Mouse (Mus musculus) C2C12 (cell line): ENCODE results near the gene Rftn2.

Source experiments
- CEBPB ChIP-seq: IDR thresholded peaks from one replicate; pipeline ENCODE4 v1.6.1; 2011; ENCODE audit warnings: low read depth, mild to moderate bottlenecking, control low read depth, moderate library complexity
- CTCF ChIP-seq: IDR thresholded peaks from one replicate; pipeline ENCODE4 v1.5.1; 2011; ENCODE audit not compliant: control insufficient read depth, insufficient read depth, insufficient read length
- FOSL1 ChIP-seq: IDR thresholded peaks from one replicate; pipeline ENCODE4 v1.8.0; 2011; ENCODE audit warnings: mild to moderate bottlenecking, low read length; ENCODE audit not compliant: poor library complexity, insufficient read depth, severe bottlenecking
- MAX ChIP-seq: IDR thresholded peaks from one replicate; pipeline ENCODE4 v1.6.1; 2011; ENCODE audit warnings: mild to moderate bottlenecking, control low read depth
- MYOD1 ChIP-seq: IDR thresholded peaks from one replicate; pipeline ENCODE4 v1.6.1; 2011; ENCODE audit warnings: low read depth; ENCODE audit not compliant: control insufficient read depth, insufficient read length
- MYOG ChIP-seq: IDR thresholded peaks from one replicate; pipeline ENCODE4 v1.6.1; 2011; ENCODE audit not compliant: control insufficient read depth, insufficient read length; ENCODE audit errors: extremely low read depth
- USF1 ChIP-seq: IDR thresholded peaks from one replicate; pipeline ENCODE4 v1.6.1; 2011; ENCODE audit warnings: low read depth, mild to moderate bottlenecking, control low read depth, moderate library complexity

GRCm38 (mm10) chr1:55123046-55123445, 103.5 kb downstream of the Rftn2 start:
- TF ChIP-seq CTCF (no peak), USF1 (no peak), MYOG (no peak), MAX (no peak), MYOD1 (no peak), CEBPB (no peak), FOSL1 (no peak)
